Mouse (Mus musculus) left cerebral cortex, adult 8-10 months (tissue): ENCODE data around the gene Tnxb. TPM values are rescaled to one million over a fixed set of nuclear protein-coding genes. Genes with fewer than 3 reads are reported as not detected.

Source experiments
- DNase-seq, 2 experiments: peaks; one replicate each; pipeline ENCODE4 v3.0.0; 2022; ENCODE audit warnings: low spot score in 2 of 2
- total RNA-seq, 4 experiments: library from RNA; stranded (reverse); gene quantifications; 2 replicates each; pipeline ENCODE4 v1.2.4; 2022

The Tnxb gene
- total RNA-seq, 4 experiments from 2014 or later = 2.5 to 3.1 (median 2.8) TPM

DNA sequence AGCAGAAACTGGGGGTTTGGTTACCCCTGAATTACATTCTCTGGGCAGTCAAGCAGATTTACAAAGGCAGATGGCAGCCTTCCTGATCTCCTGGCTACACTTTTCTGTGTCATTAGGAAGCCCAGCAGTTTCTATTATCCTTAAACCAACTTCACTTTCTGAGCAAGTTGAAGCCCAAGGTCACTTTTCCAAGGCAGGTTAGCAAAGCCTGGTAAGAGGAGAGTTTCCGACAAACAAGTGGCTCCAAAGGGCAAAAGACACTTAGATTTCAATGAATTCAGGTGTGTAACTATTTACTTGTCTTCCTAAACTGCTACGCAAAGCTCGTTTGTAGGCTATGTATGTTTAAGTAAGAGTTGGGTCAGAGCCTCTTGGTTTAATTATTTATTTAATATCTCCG is 27.0 kb upstream of the Tnxb start:
- DNase-seq = no peak

DNA sequence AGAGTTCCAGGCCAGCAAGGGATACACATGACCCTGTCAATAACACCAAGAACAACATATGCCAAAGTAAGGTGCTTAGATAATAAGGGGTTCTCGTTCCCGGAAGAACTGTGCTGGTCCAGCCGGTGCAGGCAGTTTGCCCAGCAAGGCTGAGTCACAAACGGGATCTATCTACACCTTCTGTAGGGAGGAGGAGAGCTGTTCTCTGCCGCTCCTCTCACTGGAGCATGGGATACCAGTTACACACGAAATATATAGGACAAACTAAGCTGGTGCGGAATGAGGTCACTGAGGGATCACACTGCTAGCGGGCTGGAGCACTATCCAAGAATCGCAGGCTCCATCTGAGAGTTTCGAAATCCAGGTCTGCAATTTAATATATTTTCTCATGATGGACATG is 26.4 kb upstream of the Tnxb start:
- DNase-seq = no peak

DNA sequence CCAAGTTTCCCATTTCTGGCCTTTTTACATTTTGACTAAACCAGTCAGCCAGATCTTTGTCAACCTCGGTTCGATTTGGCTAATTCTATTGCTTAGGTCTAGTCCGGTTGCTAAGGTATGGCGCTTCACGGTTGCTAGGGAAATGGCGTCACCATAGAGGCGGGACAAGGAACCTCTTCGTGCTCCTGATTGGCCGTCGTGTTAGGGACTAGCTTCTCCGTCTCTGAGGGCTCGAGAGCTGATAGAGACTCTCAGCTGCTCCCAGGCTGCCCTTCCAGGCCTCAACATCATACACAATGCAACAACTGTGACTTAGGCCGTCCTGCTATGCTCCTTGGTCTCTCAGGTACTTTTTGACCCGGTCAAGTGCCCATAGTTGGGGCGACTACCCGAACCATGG is 25.7 kb upstream of the Tnxb start, which contains the start of gene Fkbpl:
Gene Fkbpl, plus strand, starts transcription at position 157 of the 400 bp plus-strand sequence.
- DNase-seq = peak; percentile 92 to 95

DNA sequence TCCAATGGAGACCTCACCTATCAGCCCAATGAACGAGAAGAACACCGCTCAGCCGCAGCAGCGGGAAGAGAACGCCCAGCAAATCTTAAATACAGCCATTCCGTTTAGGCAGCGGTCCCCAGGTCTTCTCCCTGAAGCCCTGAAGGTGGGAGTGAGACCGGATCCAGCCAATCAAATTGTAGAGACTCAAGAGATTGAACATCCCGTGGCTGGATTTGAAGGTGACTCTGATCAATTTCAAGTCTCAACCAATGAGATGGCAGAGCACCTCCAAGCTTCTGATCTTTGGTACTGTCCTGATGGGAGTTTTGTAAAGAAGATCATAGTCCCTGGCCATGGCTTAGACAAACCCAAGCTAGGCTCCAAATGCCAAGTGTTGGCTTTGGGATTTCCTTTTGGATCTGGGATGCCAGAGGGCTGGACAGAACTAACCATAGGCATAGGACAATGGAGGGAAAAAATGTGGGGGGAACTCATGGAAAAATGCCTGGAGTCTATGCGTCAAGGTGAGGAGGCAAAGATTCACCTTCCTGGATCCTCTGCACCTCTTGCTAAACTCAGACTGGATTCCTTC is 25.0 kb upstream of the Tnxb start:
- DNase-seq = no peak

DNA sequence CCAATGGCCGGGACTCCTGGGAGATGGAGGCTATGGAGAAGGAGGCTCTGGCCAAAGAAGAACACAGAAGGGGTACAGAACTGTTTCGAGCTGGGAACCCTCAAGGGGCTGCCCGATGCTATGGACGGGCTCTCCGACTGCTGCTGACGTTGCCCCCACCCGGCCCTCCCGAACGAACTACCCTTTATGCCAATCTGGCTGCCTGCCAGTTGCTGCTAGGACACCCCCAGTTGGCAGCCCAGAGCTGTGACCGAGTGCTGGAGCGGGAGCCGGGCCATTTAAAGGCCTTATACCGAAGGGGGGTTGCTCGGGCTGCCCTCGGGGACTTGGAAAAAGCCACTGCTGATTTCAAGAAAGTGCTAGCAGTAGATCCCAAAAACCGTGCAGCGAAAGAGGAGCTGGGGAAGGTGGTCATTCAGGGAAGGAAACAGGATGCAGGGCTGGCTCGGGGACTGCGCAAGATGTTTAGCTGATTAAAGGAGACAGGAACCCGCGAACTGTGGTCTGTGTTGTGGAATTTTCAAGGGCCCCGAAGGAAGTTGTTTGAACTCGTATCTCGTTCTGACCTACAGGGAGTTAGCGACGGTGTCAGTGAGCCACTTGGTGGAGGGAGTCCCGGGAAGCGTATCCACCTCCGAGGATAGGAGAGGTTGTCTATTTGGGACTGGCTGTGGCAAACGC is 24.4 kb upstream of the Tnxb start:
- peak in 1 of 2 experiments; percentile 18 for DNase-seq

DNA sequence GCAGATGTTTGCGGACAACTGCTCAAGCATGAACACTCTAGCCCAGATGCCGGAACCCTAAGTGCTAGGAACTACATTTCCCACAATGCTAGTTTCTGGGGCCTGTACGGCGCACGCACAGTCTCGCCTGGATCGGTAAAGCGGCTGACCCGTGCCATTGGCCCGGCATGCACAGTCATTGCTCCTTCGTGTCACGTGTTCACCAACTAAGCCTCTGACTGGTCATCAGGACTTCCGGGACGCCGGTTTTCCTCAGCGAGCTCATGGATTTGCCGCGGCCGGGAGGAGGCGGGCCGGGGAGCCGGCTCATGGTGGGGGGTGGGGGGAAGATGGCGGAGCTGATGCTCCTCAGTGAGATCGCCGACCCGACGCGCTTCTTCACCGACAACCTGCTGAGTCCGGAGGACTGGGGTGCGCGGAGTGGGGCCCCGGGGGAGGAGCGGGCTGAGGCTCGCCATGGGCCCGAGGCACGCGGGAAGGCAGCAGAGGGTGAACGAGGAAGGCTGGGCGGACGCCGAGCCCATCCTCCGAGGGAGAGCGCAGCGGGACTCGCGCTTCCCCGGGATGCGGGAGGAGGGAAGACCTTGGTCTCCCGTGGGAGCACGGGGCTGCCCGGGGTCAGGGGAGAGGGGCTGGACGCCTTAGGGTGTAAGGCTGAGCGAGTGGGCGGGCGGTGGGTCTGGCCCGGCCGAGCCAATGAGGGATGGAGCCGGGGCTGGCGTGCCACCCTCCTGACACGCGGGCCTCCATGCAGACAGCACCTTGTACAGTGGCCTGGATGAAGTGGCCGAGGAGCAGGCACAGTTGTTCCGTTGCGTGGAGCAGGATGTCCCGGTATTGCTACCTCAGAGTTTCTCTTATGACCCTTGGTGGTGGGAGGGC is 23.2 kb upstream of the Tnxb start, which contains the start of gene Atf6b:
Gene Atf6b, plus strand, starts transcription at position 241 of the 882 bp plus-strand sequence.
- DNase-seq = peak; percentile 80 to 99

DNA sequence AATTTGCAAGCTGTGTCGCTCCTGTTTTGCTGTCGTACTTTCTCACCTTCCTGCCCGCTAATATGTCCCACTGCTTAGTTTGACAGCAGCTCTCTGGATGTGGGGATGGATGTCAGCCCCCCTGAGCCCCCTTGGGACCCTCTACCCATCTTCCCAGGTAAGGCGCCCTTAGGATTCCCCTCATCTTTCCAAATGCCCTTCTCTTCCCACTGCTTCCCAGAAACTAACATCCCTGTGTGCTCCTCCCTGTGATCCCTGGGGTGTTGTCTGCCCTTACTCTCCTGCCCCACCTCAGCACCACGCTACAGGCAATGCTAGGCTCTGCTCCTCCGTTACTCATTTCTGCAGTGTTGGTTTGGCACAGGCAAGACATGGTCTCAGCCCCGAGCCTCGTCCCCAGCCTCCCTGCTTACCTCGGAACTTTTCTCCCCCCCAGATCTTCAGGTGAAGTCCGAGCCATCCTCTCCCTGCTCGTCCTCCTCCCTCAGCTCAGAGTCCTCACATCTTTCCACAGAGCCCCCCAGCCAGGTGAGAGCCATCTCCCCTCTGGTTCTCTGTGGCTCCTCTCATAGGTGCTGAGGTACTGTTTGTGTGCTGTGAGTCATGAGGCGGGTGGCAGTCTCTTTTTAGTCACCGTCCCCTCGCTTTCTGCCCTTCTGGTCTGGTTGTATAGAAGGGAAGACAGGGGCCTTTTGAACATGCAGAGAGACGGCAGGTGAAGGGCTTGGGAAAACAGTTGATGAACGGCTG is 22.0 kb upstream of the Tnxb start:
- DNase-seq = no peak

DNA sequence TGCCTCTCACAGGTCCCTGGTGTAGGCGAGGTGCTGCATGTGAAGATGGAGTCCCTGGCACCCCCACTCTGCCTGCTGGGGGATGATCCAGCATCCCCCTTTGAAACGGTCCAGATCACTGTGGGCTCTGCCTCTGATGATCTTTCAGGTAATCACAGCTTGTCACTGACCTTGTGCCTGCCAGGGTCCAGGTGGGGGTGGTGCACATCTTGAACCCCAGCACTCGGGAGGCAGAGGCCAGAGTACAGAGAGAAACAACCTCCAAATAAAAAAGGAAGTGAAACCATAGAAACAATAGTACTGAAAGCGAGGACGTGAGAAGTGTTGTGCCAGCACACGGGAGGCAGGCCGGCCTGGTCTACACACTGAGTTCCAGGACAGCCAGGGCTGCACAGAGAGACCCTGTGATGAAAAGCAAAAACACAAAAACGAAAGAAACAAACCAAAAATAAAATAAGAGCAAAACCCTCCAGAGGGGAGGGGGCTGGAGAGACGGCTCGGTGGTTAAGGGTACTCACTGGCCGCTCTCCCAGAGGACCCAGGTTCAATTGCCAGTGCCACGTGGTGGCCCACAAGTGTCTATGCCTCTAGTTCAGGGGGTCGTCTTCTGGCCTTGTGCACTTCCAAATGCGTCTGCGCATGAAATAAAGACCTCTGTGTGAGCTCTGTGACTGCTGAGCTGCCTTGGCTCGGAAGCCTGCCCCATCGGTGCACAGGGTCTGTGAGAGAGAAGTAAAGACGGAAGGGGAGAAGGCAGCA is 21.1 kb upstream of the Tnxb start:
- DNase-seq = no peak

DNA sequence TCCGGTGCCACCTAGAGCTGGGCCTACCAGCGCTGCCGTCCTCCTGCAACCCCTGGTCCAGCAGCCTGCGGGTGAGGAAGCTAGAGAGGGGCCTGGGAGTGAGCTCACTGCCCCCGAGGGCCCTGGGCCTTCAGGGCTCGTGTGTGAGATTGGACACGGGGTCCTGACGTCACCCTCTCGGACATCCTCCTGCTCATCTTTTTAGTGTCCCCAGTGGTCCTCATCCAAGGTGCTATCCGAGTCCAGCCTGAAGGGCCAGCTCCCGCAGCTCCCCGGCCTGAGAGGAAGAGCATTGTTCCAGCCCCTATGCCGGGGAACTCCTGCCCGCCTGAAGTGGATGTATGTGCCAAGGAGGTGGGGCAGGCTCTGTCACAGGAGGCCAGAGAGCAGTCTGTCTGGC is 19.6 kb upstream of the Tnxb start:
- DNase-seq = no peak

DNA sequence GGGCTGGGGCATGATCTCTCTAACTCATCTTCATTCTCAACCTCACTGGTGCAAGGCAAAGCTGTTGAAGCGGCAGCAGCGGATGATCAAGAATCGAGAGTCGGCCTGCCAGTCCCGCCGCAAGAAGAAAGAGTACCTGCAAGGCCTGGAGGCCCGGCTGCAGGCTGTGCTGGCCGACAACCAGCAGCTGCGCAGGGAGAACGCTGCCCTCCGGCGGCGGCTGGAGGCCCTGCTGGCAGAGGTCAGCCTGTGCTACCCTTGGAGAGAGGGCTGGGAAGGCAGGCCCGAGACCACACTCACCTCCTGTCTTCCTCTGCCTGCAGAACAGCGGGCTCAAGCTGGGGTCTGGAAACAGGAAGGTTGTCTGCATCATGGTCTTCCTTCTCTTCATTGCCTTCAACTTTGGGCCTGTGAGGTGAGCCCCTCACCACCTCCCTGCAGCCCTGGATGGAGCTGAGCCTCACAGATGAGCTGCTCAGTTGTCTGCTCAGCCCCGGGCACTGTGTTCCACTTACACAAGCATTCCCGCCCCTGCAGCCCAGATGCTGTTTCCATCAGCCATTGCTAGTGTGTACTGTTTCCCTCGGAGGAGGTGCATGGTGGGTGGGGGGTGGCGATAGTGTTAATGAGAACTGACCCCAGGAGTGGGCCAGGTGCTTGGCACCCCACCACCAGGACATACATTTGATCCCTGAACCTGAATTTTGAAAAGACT is 18.7 kb upstream of the Tnxb start:
- no peak for DNase-seq

DNA sequence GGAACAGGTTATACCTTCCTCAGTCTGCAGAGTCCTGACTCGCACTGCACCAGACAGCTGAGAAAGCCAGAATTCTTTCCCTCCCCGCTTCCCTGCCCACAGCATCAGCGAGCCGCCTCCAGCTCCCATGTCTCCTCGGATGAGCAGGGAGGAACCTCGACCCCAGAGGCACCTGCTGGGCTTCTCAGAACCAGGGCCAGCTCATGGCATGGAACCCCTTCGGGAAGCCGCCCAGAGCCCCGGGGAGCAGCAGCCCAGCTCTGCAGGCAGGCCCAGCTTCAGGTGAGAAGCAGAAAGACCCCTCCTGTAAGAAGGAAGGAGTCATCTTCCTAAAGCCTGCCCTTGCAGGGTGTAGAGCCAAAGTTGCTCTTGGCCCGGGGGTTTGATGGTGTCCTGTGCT is 17.8 kb upstream of the Tnxb start:
- DNase-seq = no peak

DNA sequence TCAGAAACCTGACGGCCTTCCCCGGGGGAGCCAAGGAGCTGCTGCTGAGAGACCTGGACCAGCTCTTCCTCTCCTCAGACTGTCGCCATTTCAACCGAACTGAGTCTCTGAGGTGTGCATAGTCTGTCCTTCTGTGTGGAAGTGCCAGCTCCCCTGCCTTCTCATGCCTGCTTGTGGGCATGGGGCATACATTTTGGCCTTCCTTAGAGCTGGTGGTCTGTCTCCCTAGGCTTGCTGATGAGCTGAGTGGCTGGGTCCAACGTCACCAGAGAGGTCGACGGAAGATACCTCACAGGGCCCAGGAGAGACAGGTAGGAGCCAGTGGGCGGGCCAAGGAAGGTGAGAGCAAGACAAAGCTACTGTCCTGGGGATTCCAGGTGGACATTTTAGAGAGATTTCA is 17.4 kb upstream of the Tnxb start:
- no peak for DNase-seq

DNA sequence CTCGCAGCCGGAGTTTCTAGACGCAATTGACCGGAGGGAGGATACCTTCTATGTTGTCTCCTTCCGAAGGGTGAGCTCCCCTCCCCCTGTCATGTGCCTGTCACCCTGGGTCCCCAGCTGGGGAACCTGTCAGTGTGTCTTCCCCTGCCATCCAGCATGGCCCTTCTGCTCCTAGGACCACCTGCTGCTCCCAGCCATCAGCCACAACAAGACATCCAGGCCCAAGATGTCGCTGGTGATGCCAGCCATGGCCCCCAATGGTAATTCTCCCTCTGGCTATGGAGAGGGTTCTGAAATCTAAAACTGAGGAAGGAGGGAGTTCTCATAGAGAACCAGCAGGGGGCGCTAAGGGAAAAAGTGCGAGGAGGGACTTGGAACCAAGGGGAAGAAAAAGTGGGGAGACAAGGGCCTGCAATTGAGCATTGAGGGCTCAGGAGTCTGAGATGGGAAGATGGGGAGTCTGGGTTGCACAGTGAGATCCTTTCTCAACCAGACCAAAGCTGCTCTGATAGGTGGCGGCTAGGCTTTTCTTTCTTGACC is 16.5 kb upstream of the Tnxb start:
- no peak for DNase-seq

DNA sequence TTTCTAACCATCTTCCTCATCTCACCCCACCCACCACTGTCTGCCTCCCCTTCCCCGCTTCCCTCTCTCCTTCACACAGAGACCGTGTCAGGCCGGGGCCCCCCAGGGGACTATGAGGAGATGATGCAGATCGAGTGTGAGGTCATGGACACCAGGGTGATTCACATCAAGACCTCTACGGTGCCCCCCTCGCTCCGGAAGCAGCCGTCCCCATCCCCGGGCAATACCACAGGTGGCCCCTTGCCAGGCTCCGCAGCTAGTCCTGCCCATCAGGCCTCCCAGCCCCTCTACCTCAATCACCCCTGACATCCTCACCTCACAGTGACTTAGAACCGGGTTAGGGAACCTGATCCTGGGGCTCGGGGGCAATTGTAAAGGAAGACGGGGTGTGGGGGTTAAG is 15.9 kb upstream of the Tnxb start:
- no peak for DNase-seq

DNA sequence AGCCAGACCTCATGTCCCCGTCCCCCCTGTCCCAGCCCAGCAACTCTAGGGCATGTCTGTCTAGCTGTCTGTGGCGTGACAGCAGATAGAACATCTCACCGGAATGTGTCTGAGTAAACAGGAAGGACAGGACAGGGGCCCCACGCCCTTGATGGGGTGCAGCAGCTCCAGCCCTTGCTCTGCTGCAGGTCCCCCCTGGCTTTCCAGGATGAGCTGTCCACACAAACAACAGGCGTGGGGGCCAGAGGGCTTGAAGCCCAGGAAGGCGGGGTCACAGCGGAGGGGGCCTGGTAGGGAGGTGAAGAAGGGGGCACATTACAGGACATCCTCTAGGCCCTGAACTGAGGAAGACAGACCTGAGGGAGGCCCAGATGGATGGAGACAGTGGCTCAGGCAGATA is 15.2 kb upstream of the Tnxb start:
- no peak for DNase-seq

DNA sequence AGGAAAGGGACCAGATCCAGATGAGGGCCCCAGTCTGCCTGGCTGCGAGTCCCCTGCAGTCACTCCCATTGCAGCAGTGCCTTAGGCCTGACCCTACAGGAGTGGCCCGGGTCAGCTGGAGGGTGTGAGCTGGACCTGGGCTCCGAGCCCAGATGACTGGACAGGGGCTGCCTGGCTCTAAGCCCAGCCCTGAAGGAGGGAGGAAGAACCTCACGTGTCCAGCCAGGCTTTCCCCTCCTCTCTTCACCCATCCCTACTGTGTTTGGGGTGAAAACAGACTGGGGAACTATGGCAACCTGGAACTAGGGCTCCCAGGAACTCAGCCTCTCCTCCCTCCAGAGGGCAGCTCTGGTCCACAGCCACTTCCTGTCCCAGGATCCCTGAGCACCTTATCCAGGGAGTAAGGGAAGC is 14.7 kb upstream of the Tnxb start:
- peak in 1 of 2 experiments; percentile 77 for DNase-seq

DNA sequence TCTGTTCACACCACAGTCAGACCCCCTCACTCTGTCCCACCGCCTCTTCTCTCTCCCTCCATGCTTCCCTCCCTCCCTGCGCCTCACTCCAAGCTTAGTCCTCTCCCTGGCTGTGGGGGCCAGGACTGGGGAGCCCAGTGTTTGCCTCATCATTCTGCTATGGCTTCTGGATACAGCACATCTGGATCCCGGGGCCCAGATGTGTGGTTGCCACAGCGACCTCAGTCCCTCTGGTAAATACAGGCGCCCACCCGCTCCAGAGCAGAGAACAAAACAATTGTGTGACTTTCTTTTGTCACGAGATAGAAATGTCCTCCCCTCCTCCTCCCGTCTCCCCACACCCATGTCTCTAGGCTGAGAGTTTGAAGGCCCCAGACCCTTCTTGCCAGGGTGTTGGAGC is 13.7 kb upstream of the Tnxb start:
- DNase-seq = no peak

DNA sequence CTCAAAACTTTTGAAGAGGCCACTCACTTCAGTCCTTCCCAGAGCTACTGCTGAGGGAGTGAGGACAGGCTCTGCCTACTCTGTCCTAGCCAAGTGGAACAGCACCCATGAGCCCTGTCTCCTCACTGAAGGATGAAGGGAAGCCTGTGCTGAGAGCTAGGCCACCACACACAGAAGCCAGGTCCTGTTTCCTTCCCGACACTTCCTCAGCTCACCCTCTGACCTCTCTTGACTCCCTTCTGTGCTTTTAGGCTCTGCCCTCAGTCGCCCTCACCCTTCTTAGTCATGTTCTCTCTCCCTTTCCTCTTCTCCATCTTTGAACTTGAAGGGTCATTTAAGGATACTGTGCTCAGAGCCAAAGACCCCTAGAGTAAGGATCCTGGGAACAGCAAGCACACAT is 13.1 kb upstream of the Tnxb start:
- no peak for DNase-seq

DNA sequence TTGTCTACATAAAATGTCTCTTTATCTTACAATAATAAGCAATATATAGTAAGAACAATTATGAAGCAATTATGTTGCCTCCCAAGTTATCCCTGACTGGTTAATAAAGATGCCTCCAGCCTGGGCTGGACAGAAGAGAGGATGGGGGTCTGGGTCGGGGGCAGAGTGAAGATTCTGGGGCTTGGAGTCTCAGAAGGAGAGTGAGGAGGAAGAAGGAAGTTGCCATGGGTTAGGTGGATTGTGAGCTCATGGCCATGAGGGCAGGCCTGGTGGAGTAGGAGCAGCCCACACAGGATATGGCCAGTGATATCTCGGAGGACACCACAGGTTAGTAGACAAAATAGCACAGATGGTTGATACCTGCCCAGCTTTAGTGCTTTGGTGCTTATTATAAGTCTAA is 12.2 kb upstream of the Tnxb start:
- no peak for DNase-seq

DNA sequence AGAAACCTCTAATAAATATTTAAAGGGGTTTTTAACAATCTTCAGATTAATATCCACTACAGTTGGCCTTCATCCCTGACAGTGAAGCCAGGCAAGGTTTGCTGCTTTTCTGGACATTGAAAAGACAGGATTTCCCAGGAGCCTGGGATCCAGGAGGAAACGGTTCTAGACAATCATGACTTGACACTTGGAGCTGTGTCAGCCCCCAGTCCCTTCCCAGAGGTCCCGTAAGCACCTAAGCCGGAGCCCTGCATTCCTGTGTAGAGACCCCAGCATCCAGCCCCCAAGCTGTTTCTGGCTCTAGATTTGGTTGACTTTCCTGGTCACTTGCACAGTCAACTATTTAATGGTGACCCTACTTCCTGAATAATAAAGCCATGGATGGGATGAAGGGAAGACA is 11.7 kb upstream of the Tnxb start:
- no peak for DNase-seq
